Mouse (Mus musculus): ENCODE results near the gene Rpl9-ps6.
"Not testable (repeated sequence)": the region's sequence is repeated elsewhere in the genome, so short reads cannot be mapped to it uniquely, and the experiment has no call there.

Gene Rpl9-ps6

GRCm38 (mm10) chr19:32481511-32481910 is 15.1 kb upstream of the Rpl9-ps6 start:
- DNase-seq (ENCODE audit: low read depth, low spot score): no peak

GRCm38 (mm10) chr19:32480791-32481442 is 14.5 kb upstream of the Rpl9-ps6 start:
- DNase-seq (ENCODE audit: low read depth, low spot score): no peak

- no peak for DNase-seq (ENCODE audit: low read depth, low spot score)
Observed at GRCm38 (mm10) chr19:32480255-32480654, 13.9 kb upstream of the Rpl9-ps6 start.

- no peak for DNase-seq (ENCODE audit: low read depth, low spot score)
Observed at GRCm38 (mm10) chr19:32476712-32477052, 10.3 kb upstream of the Rpl9-ps6 start.

GRCm38 (mm10) chr19:32476016-32476711 is 9.8 kb upstream of the Rpl9-ps6 start:
- no peak for DNase-seq (ENCODE audit: low read depth, low spot score)

GRCm38 (mm10) chr19:32470570-32471263 is 4.3 kb upstream of the Rpl9-ps6 start:
- DNase-seq (ENCODE audit: low read depth, low spot score): no peak

GRCm38 (mm10) chr19:32470059-32470497 is 3.7 kb upstream of the Rpl9-ps6 start:
- DNase-seq (ENCODE audit: low read depth, low spot score): peak; percentile 21

GRCm38 (mm10) chr19:32467325-32467724 is 947 bp upstream of the Rpl9-ps6 start:
- DNase-seq (ENCODE audit: low read depth, low spot score): no peak

GRCm38 (mm10) chr19:32465228-32465627 is 1.1 kb downstream of the Rpl9-ps6 start:
- DNase-seq (ENCODE audit: low read depth, low spot score): no peak

GRCm38 (mm10) chr19:32463037-32463436 is 3.3 kb downstream of the Rpl9-ps6 start:
- no peak for DNase-seq (ENCODE audit: low read depth, low spot score)

- DNase-seq (ENCODE audit: low read depth, low spot score): not testable (repeated sequence)
Observed at GRCm38 (mm10) chr19:32457631-32458030, 8.7 kb downstream of the Rpl9-ps6 start.

GRCm38 (mm10) chr19:32456744-32457143 is 9.6 kb downstream of the Rpl9-ps6 start:
- no peak for DNase-seq (ENCODE audit: low read depth, low spot score)

GRCm38 (mm10) chr19:32452231-32452630 is 14.1 kb downstream of the Rpl9-ps6 start:
- DNase-seq (ENCODE audit: low read depth, low spot score): no peak

- DNase-seq (ENCODE audit: low read depth, low spot score): no peak
Observed at GRCm38 (mm10) chr19:32448931-32449330, 17.4 kb downstream of the Rpl9-ps6 start.

- DNase-seq (ENCODE audit: low read depth, low spot score): peak; percentile 3
Observed at GRCm38 (mm10) chr19:32441568-32441967, 24.8 kb downstream of the Rpl9-ps6 start.

- DNase-seq (ENCODE audit: low read depth, low spot score): no peak
Observed at GRCm38 (mm10) chr19:32439356-32439755, 27.0 kb downstream of the Rpl9-ps6 start.

- DNase-seq (ENCODE audit: low read depth, low spot score): no peak
Observed at GRCm38 (mm10) chr19:32425856-32426255, 40.5 kb downstream of the Rpl9-ps6 start.

GRCm38 (mm10) chr19:32424706-32425105 is 41.7 kb downstream of the Rpl9-ps6 start:
- no peak for DNase-seq (ENCODE audit: low read depth, low spot score)

GRCm38 (mm10) chr19:32419069-32419468 is 47.3 kb downstream of the Rpl9-ps6 start:
- DNase-seq (ENCODE audit: low read depth, low spot score): no peak

- no peak for DNase-seq (ENCODE audit: low read depth, low spot score)
Observed at GRCm38 (mm10) chr19:32416692-32417317, 49.6 kb downstream of the Rpl9-ps6 start.
